Comparison of ENCODE assay signal across 25 mouse cellular contexts in the genomic region with DNA sequence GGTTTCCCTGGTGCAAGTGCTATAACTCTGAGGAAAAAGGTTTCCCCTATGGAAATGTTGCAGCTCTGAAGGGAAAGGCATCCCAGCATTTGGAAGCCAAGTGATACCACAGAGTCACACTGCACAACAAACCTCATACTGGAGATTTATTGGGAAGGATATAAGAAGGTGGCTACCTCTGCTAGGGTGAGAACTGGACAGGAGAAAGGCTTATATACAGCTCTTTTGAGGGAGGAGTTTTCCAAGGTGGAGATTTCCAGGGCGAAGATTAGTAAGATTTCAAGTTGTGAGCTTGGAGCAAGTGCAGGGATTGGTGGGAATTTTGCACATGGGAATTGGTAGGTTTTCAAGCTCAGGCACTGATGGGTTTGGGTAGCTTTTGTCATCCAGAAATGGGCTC. TPM values are rescaled to one million over a fixed set of nuclear protein-coding genes. Genes with fewer than 3 reads are reported as not detected.
DNase-seq lines count a peak whose midpoint lies in the region; ATAC-seq and TF ChIP-seq lines count a peak whose summit lies in the region.
"Had no signal": no experiment of that assay in that cellular context is flagged by ENCODE, and none has a peak within 500 bp of the region (broad histone marks: within the 10 kb centered on the region; RNA-seq: fewer than 3 reads in every experiment).

No protein-coding gene starts in this region.

- H3K4me3 ChIP-seq in heart, adult 2 months = no peak overlapping the region
- H3K4me3 ChIP-seq in liver, adult 2 months (ENCODE audit: insufficient read depth, low read depth, low read length) = peak overlapping the region; percentile 93
- H3K4me3 ChIP-seq in liver, embryonic 12.5 days = no peak overlapping the region
- H3K4me3 ChIP-seq in intestine, postnatal 0 days (ENCODE audit: low read depth, low read length) = no peak overlapping the region
- H3K4me3 ChIP-seq in liver, postnatal 0 days (ENCODE audit: low read depth, low read length) = peak overlapping the region; percentile 36
- H3K4me3 ChIP-seq in hindbrain, embryonic 16.5 days (ENCODE audit: low read length) = no peak overlapping the region
- H3K4me3 ChIP-seq: embryonic facial prominence, embryonic 10.5 days; embryonic facial prominence, embryonic 15.5 days; heart, embryonic 12.5 days; hindbrain, embryonic 10.5 days; hindbrain, embryonic 15.5 days had no signal

- intact Hi-C loops in heart, adult 2 months (cut with DNase I) = no loop called here
- intact Hi-C loops in heart, postnatal 25 days (cut with DNase I) = no loop called here

- no peak for ATAC-seq in liver, embryonic 12.5 days
- no peak for ATAC-seq in intestine, postnatal 0 days
- no peak for ATAC-seq in liver, postnatal 0 days
- ATAC-seq in hindbrain, embryonic 16.5 days = no peak
- ATAC-seq: forebrain, embryonic 14.5 days; midbrain, embryonic 16.5 days had no signal

- no peaks in the 10 kb centered on the region for H3K79me2 ChIP-seq in heart, adult 2 months (replicated peaks; ENCODE audit: control insufficient read depth, insufficient read depth, low read length)
- H3K79me2 ChIP-seq in liver, adult 2 months (ENCODE audit: control insufficient read depth, insufficient read depth, low read length) = peaks cover 11% of the 10 kb centered on the region; the same call in 1 of the 2 replicates

- no peaks in the 10 kb centered on the region for H3K36me3 ChIP-seq in heart, adult 2 months (ENCODE audit: control insufficient read depth, insufficient read depth, low read length)
- peaks cover 42% of the 10 kb centered on the region for H3K36me3 ChIP-seq in liver, adult 2 months (ENCODE audit: control insufficient read depth, insufficient read depth, low read length)
- H3K36me3 ChIP-seq in liver, embryonic 12.5 days = no peaks in the 10 kb centered on the region
- no peaks in the 10 kb centered on the region for H3K36me3 ChIP-seq in intestine, postnatal 0 days (ENCODE audit: control insufficient read depth, insufficient read depth)
- no peaks in the 10 kb centered on the region for H3K36me3 ChIP-seq in liver, postnatal 0 days (replicated peaks; ENCODE audit: insufficient read depth, low read length)
- no peaks in the 10 kb centered on the region for H3K36me3 ChIP-seq in hindbrain, embryonic 16.5 days (ENCODE audit: control insufficient read depth, insufficient read depth, low read length)
- H3K36me3 ChIP-seq: embryonic facial prominence, embryonic 10.5 days; embryonic facial prominence, embryonic 15.5 days; heart, embryonic 12.5 days; hindbrain, embryonic 10.5 days; hindbrain, embryonic 15.5 days had no signal

- WGBS in heart, adult 2 months = 56% methylated on average over 1 of the region's 1 CpGs
- WGBS in liver, adult 2 months = 15% methylated on average over 1 of the region's 1 CpGs
- 49% methylated on average over 1 of the region's 1 CpGs for WGBS in liver, embryonic 12.5 days (ENCODE audit: insufficient replicate concordance)
- 60% methylated on average over 1 of the region's 1 CpGs for WGBS in intestine, postnatal 0 days
- 53% methylated on average over 1 of the region's 1 CpGs for WGBS in liver, postnatal 0 days (ENCODE audit: insufficient replicate concordance)
- WGBS in hindbrain, embryonic 16.5 days = 76% methylated on average over 1 of the region's 1 CpGs

- H3K9ac ChIP-seq in heart, adult 2 months (ENCODE audit: low read depth, low read length) = 0 out of 2 replicates have a peak overlapping the region, but pooled peaks have one; percentile 25
- peak overlapping the region; percentile 100 for H3K9ac ChIP-seq in liver, adult 2 months (ENCODE audit: low read depth, low read length)
- H3K9ac ChIP-seq in liver, embryonic 12.5 days = no peak overlapping the region
- H3K9ac ChIP-seq in intestine, postnatal 0 days (ENCODE audit: low read depth, low read length) = no peak overlapping the region
- H3K9ac ChIP-seq in liver, postnatal 0 days (replicated peaks) = peak overlapping the region; percentile 51
- no peak overlapping the region for H3K9ac ChIP-seq in hindbrain, embryonic 16.5 days (ENCODE audit: low read depth, low read length)
- H3K9ac ChIP-seq: embryonic facial prominence, embryonic 15.5 days; heart, embryonic 12.5 days; hindbrain, embryonic 15.5 days had no signal

- no peaks in the 10 kb centered on the region for H3K9me3 ChIP-seq in liver, embryonic 12.5 days (replicated peaks)
- H3K9me3 ChIP-seq in intestine, postnatal 0 days (ENCODE audit: control insufficient read depth) = no peaks in the 10 kb centered on the region
- H3K9me3 ChIP-seq in liver, postnatal 0 days (ENCODE audit: low read length) = no peaks in the 10 kb centered on the region
- H3K9me3 ChIP-seq in hindbrain, embryonic 16.5 days (ENCODE audit: control insufficient read depth, low read length) = no peaks in the 10 kb centered on the region
- H3K9me3 ChIP-seq: embryonic facial prominence, embryonic 10.5 days; embryonic facial prominence, embryonic 15.5 days; heart, embryonic 12.5 days; hindbrain, embryonic 10.5 days; hindbrain, embryonic 15.5 days had no signal

- no peaks in the 10 kb centered on the region for H3K27me3 ChIP-seq in heart, adult 2 months (ENCODE audit: control insufficient read depth, insufficient read depth, low read length)
- no peaks in the 10 kb centered on the region for H3K27me3 ChIP-seq in liver, adult 2 months (ENCODE audit: control insufficient read depth, insufficient read depth, low read length)
- no peaks in the 10 kb centered on the region for H3K27me3 ChIP-seq in liver, embryonic 12.5 days (replicated peaks)
- no peaks in the 10 kb centered on the region for H3K27me3 ChIP-seq in intestine, postnatal 0 days (replicated peaks; ENCODE audit: control insufficient read depth, insufficient read depth, low read length)
- H3K27me3 ChIP-seq in liver, postnatal 0 days (ENCODE audit: insufficient read depth, low read length) = no peaks in the 10 kb centered on the region
- H3K27me3 ChIP-seq in hindbrain, embryonic 16.5 days (replicated peaks; ENCODE audit: control insufficient read depth, insufficient read depth, low read length) = no peaks in the 10 kb centered on the region
- H3K27me3 ChIP-seq: embryonic facial prominence, embryonic 15.5 days; heart, embryonic 12.5 days; hindbrain, embryonic 15.5 days; Patski had no signal

- TF ChIP-seq POLR2A in heart, adult 2 months (IDR thresholded peaks at IDR 0.05; ENCODE audit: insufficient read depth, low read depth, low read length) = no peak
- no peak for TF ChIP-seq POLR2A in liver, adult 2 months (IDR thresholded peaks at IDR 0.05; ENCODE audit: extremely low read depth, insufficient read depth, low read length)

- DNase-seq in heart, adult 2 months = no peak
- DNase-seq in heart, postnatal 25 days (ENCODE audit: low spot score) = no peak
- peak; percentile 51 for DNase-seq in liver, adult 2 months (ENCODE audit: extremely low read depth, low read depth, low spot score)
- no peak for DNase-seq in liver, postnatal 0 days
- no peak for DNase-seq in urinary bladder, postnatal 10 days (ENCODE audit: low spot score)
- DNase-seq: adrenal gland, postnatal 10 days; cerebellum, adult 8-10 months; cerebellum, postnatal 25 days; gastrocnemius, postnatal 25 days; layer of hippocampus, adult 9-11 months; lung, adult 18-20 months; lung, postnatal 14 days; right cerebral cortex, postnatal 25 days had no signal

- no peak for TF ChIP-seq EP300 in heart, adult 2 months (IDR thresholded peaks at IDR 0.05; ENCODE audit: insufficient read depth, low read depth, low read length)
- TF ChIP-seq EP300 in liver, postnatal 0 days (IDR thresholded peaks at IDR 0.05; ENCODE audit: low read depth) = no peak

- TF ChIP-seq CTCF in heart, adult 2 months (IDR thresholded peaks at IDR 0.05) = no peak
- no peak for TF ChIP-seq CTCF in liver, adult 2 months (IDR thresholded peaks at IDR 0.05; ENCODE audit: low read depth, low read length)
- TF ChIP-seq CTCF in intestine, postnatal 0 days (IDR thresholded peaks at IDR 0.05; ENCODE audit: low read depth) = no peak
- no peak for TF ChIP-seq CTCF in liver, postnatal 0 days (IDR thresholded peaks at IDR 0.05; ENCODE audit: low read depth)

- H3K27ac ChIP-seq in heart, adult 2 months = no peak overlapping the region
- H3K27ac ChIP-seq in liver, adult 2 months (replicated peaks; ENCODE audit: insufficient read depth, low read depth, low read length) = peak overlapping the region; percentile 100
- no peak overlapping the region for H3K27ac ChIP-seq in liver, embryonic 12.5 days
- H3K27ac ChIP-seq in intestine, postnatal 0 days (ENCODE audit: low read depth, low read length) = no peak overlapping the region
- peak overlapping the region; percentile 75 for H3K27ac ChIP-seq in liver, postnatal 0 days (ENCODE audit: low read depth)
- no peak overlapping the region for H3K27ac ChIP-seq in hindbrain, embryonic 16.5 days (ENCODE audit: low read depth, low read length)
- H3K27ac ChIP-seq: embryonic facial prominence, embryonic 10.5 days; embryonic facial prominence, embryonic 15.5 days; hindbrain, embryonic 10.5 days; hindbrain, embryonic 15.5 days had no signal

- H3K4me2 ChIP-seq in liver, embryonic 12.5 days = no peak overlapping the region
- H3K4me2 ChIP-seq in intestine, postnatal 0 days (replicated peaks; ENCODE audit: low read depth) = peak overlapping the region; percentile 47; the same call in 1 of the 2 replicates
- peak overlapping the region; percentile 65 for H3K4me2 ChIP-seq in liver, postnatal 0 days (ENCODE audit: low read depth, low read length)
- no peak overlapping the region for H3K4me2 ChIP-seq in hindbrain, embryonic 16.5 days (ENCODE audit: low read length)
- H3K4me2 ChIP-seq: embryonic facial prominence, embryonic 15.5 days; heart, embryonic 12.5 days; hindbrain, embryonic 15.5 days had no signal

- no peaks in the 10 kb centered on the region for H3K4me1 ChIP-seq in heart, adult 2 months (ENCODE audit: control insufficient read depth, insufficient read depth, low read length)
- peaks cover 12% of the 10 kb centered on the region; the same call in 1 of the 2 replicates for H3K4me1 ChIP-seq in liver, adult 2 months (ENCODE audit: control insufficient read depth, insufficient read depth, low read length)
- peaks cover 8% of the 10 kb centered on the region for H3K4me1 ChIP-seq in liver, embryonic 12.5 days
- peaks cover 7% of the 10 kb centered on the region; the same call in 1 of the 2 replicates for H3K4me1 ChIP-seq in intestine, postnatal 0 days (replicated peaks; ENCODE audit: control insufficient read depth, insufficient read depth, low read length)
- peaks cover 8% of the 10 kb centered on the region for H3K4me1 ChIP-seq in liver, postnatal 0 days (ENCODE audit: insufficient read depth)
- H3K4me1 ChIP-seq in hindbrain, embryonic 16.5 days (ENCODE audit: control insufficient read depth, insufficient read depth, low read depth, low read length) = no peaks in the 10 kb centered on the region
- H3K4me1 ChIP-seq: embryonic facial prominence, embryonic 10.5 days; embryonic facial prominence, embryonic 15.5 days; heart, embryonic 12.5 days; hindbrain, embryonic 10.5 days; hindbrain, embryonic 15.5 days had no signal

RNA-seq across cellular contexts. Expression of a gene that starts 0.7 kb away (rescaled TPM):
- total RNA-seq in heart, adult 2 months (2021) = 10 to 100 TPM in 1 of 2 experiments, 1 to 10 TPM in 1; 9.9 to 12.2 TPM
- 5.0 and 6.6 TPM in 2 replicates for polyA plus RNA-seq in heart, adult 2 months (2012; rRNA removed)
- 10 to 100 TPM in 1 of 2 experiments, 1 to 10 TPM in 1; 6.5 to 11.0 TPM for total RNA-seq in heart, postnatal 25 days (2021)
- total RNA-seq in liver, adult 2 months (2014; rRNA removed) = 1,830 and 2,301 TPM in 2 replicates
- polyA plus RNA-seq in liver, adult 2 months (2012; rRNA removed) = 586 and 693 TPM in 2 replicates
- 5.4 and 5.6 TPM in 2 replicates for polyA plus RNA-seq in liver, embryonic 12.5 days (2016; fragmentation: Nextera tagmentation; extraction: Ambion mirVana)
- polyA plus RNA-seq in intestine, postnatal 0 days (2015; fragmentation: Nextera tagmentation; extraction: Ambion mirVana) = 25.6 and 25.9 TPM in 2 replicates
- polyA plus RNA-seq in liver, postnatal 0 days (2015; fragmentation: Nextera tagmentation; extraction: Ambion mirVana) = 143 and 187 TPM in 2 replicates
- polyA plus RNA-seq in hindbrain, embryonic 16.5 days (2015; fragmentation: Nextera tagmentation; extraction: Ambion mirVana) = 0.61 and 0.63 TPM in 2 replicates
- total RNA-seq: neutrophil, adult 5-6 weeks had no signal

RNA-seq across cellular contexts. Expression of a gene that starts 22.7 kb away (rescaled TPM):
- total RNA-seq in heart, adult 2 months (2021) = 1 to 10 TPM; 2.3 to 2.8 TPM
- polyA plus RNA-seq in heart, adult 2 months (2012; rRNA removed) = 3.0 and 4.6 TPM in 2 replicates
- total RNA-seq in heart, postnatal 25 days (2021) = 1 to 10 TPM; 1.8 to 2.9 TPM
- 6.2 and 8.1 TPM in 2 replicates for total RNA-seq in liver, adult 2 months (2014; rRNA removed)
- 3.0 and 3.8 TPM in 2 replicates for polyA plus RNA-seq in liver, adult 2 months (2012; rRNA removed)
- polyA plus RNA-seq in liver, embryonic 12.5 days (2016; fragmentation: Nextera tagmentation; extraction: Ambion mirVana) = 4.2 and 4.9 TPM in 2 replicates
- polyA plus RNA-seq in intestine, postnatal 0 days (2015; fragmentation: Nextera tagmentation; extraction: Ambion mirVana) = 10.0 and 11.7 TPM in 2 replicates
- polyA plus RNA-seq in liver, postnatal 0 days (2015; fragmentation: Nextera tagmentation; extraction: Ambion mirVana) = 1.7 and 1.9 TPM in 2 replicates
- polyA plus RNA-seq in hindbrain, embryonic 16.5 days (2015; fragmentation: Nextera tagmentation; extraction: Ambion mirVana) = 20.4 and 26.1 TPM in 2 replicates

Comparison
In these comparisons a context has a peak if more than half of its experiments do, and no peak if none do; other contexts are left out.
1. H3K27ac ChIP-seq: peak in liver, adult 2 months (single experiment) and liver, postnatal 0 days (single experiment); none in heart, adult 2 months (single experiment), liver, embryonic 12.5 days (single experiment), intestine, postnatal 0 days (single experiment) and hindbrain, embryonic 16.5 days (single experiment).
2. H3K4me3 ChIP-seq: peak in liver, adult 2 months (single experiment) and liver, postnatal 0 days (single experiment); none in heart, adult 2 months (single experiment), liver, embryonic 12.5 days (single experiment), intestine, postnatal 0 days (single experiment) and hindbrain, embryonic 16.5 days (single experiment).
3. H3K9ac ChIP-seq: peak in heart, adult 2 months (single experiment), liver, adult 2 months (single experiment) and liver, postnatal 0 days (single experiment); none in liver, embryonic 12.5 days (single experiment), intestine, postnatal 0 days (single experiment) and hindbrain, embryonic 16.5 days (single experiment).
4. H3K4me2 ChIP-seq: peak in intestine, postnatal 0 days (single experiment) and liver, postnatal 0 days (single experiment); none in liver, embryonic 12.5 days (single experiment) and hindbrain, embryonic 16.5 days (single experiment).